Mouse (Mus musculus) adrenal gland, adult 8-10 months (tissue): ENCODE measurements around the gene Zc2hc1c. TPM values are rescaled to one million over a fixed set of nuclear protein-coding genes. Genes with fewer than 3 reads are reported as not detected.
A peak's percentile ranks its signal among the peaks of the same experiment; 100 is the strongest.
"Not testable (repeated sequence)": the region's sequence is repeated elsewhere in the genome, so short reads cannot be mapped to it uniquely, and the experiment has no call there.

Experiments used
- DNase-seq: peaks from one replicate; pipeline ENCODE4 v3.0.0; 2022
- total RNA-seq, 4 experiments: library from RNA; stranded (reverse); gene quantifications; 2 replicates each; pipeline ENCODE4 v1.2.4; 2022

Gene Zc2hc1c
- 1 to 10 TPM; 2.5 to 4.3 (median 3.4) TPM for total RNA-seq

DNA sequence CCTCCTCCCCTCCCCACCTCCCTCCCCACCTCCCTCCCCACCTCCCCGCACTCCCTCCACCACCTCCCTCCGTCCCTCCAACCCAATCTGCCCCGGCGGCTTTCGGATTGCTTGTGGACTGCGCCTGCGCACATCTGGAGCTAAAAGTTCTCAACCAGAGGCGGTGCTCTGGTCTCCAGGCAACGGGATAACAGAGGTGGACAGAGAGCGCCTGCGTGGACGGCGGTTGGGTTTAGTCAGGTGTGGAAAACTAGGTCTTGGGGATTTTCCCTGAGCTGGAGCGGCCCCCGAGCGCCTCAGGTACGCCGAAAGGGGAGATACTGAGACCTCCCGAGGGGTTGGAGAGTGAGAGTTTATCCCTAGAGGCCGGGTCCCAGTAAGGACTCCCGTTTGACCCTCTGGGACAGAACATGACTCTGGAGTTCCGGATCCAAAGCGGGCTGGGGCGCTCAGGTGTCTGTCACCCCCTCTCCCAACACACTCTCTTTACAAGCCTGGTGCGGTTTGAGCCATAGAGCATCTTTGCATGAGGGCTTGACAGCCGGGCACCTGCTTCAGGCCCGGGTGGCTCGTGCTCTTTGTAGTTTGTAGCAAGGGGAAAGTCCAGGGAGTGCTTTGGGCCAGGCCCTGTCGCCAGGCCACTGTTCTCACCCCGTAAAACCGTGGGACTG is at the start of gene Zc2hc1c:
Gene Zc2hc1c, plus strand, starts transcription at position 106 of the 671 bp plus-strand sequence.
- DNase-seq: peak; percentile 91

DNA sequence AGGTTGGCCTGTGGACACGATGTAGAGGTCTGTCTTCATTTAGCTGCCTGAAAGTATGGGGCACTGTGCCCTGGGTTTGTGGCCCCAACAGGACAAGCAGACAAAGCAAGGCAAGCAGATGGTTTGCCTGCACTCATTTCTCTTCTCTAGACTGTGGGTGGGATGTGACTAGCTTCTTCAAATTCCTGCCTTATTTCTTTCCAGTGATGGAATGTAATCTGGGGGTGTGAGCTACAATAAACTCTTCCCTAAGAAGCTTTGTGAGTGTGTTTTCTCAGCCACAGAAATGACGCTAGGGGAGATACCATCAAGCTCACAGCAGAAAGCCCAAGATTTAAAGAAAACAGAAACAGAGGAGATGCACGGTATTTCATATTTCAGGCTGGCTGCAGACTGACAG is 36.3 kb upstream of the Zc2hc1c start:
- no peak for DNase-seq

DNA sequence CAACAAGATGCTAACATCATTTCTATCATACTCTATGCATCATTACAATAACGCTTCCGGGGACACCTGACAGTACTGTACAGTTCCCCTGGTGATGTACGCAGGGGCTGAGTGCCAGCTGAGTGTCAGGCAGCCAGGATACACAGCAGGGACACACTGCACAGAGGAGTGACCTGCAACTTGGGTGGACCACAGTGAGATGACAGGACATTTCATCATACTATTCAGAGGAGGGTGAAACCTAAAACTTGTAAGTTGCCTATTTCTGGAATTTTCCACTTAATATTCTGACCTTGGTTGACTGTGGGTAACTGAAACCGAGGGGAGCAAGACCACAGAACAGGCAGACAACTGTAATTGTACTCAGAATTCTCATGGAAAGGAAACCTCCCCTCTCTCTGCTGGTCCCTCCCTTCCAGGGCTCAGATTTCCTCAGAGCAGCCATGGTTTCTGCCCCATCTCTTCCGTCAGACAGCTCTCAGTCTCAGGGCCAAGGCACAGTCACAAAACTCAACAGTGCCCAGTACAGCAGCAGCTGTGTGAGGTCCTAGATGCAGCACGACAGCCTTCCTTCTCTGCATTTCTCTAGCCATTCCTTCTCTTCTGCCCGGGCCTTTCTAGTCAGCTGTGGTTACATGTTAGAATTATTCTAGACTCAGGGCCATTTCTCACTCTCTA is 32.2 kb upstream of the Zc2hc1c start:
- no peak for DNase-seq

DNA sequence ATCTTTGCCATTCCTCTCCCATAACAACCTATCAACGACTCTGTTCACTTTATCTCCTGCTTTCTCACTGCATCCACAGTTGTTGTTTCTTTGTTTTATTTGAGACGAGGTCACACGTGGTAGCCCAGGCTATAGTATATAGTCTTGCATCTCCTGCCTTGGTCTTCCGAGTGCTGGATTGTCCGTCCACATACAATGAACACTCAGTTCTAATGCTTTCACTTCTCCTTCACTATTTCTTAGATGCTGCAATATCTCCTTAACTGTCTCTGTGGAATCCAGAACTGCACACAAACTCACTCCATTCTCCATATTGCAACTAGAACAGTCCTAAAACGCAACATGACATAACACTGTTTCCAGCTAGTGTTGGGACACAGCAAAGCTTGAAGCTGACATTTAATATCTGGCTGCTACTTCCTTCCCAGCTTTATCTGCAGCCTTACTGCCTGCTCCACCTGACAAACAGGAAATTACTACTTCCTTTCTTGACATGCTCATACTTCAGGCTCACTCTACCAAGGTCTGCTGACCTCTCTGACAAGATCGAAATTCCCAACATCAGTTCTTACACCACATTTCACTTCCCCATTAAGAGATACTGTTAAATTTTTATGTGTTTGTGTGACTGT is 31.3 kb upstream of the Zc2hc1c start:
- no peak for DNase-seq

DNA sequence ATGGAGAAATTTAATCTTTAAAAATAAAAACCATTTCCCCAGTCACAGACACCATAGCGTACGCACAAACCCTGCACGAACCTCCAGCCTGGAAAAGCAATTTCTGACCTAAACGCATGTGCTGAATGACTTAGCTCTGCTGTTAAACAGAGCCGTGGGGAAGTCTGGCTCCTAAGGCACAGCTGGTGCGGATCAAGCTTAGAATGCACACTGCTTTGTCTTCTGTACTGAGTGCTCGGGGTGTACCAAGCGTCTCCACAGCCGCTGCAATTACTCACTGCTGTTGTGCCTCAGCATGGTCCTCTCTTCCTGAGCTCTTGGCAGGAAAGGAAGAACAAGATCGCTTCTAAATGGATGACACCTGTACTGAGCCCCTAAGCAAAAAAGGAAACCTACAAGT is 25.9 kb upstream of the Zc2hc1c start:
- no peak for DNase-seq

DNA sequence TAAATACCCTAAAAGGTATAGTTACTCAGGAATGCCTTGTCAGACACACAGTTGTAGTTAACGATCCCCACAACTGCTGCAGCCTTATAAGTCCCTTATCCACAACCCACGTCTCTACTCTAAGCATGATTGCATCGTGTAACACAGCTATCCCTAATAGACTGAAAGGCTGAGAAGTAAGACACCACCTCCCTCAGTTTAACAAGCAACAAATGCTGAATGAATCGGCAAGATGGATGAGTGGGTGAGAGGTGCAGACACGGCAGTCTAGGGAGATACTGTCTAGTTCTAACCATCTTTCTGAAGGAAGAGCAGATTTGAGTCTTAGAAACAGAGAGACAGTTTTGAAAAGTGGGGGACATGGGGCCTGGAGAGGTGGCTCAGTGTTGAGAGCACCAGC is 25.2 kb upstream of the Zc2hc1c start:
- no peak for DNase-seq

DNA sequence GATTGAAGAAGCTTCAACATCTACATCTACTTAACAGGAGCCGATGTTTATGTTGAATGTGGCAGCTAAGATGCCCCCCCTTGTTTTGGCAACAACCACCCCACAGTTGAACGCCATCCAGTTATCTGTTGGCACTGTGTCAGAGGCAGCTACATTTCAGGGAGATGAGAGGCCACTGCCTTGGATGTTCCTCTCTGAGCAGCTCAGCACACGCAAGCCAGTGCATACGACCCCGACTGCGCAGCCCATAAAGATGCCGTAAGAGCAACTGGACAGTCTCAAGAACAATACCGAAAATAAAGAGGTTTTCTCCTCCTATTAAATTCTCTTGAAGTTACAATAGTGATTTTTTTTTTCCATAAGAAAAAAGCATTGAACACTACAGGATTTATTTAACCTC is 23.9 kb upstream of the Zc2hc1c start:
- DNase-seq: no peak

DNA sequence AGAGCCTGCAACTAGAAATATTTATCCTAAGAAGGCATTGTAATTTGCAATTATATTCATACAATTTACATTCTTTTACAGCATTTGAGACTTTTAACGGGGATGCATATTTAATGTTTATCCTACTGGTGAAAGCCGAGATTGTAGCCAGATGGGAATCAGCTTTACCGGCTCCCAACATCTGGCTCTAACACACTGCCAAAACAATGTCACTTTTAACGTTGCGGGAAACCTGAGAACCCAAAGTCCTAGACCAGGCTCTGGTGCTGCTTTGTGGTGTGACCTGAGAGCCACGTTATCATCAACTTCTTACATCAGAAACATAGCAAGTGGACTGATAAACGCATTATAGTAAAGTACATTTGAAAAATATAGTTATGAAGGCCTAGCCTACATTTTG is 23.5 kb upstream of the Zc2hc1c start:
- DNase-seq: no peak

DNA sequence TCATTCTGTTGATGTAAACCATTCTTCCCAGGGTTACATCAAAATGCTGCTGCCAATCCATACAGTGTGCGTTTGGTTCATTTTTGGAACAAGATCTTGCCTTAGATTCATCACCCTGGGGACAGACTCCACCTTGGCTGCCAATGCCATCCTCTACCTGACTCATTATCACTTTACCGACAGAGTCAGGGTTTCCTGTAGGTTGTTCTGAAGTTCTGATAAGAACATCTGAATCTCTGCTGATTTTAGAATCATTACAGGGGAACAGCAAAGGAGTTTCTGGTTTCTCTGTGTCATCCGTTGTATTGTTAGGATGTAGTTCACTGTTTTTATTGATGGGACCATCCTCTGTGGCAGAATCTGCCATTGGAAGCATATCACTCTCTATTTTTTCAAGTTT is 22.1 kb upstream of the Zc2hc1c start:
- DNase-seq: no peak

DNA sequence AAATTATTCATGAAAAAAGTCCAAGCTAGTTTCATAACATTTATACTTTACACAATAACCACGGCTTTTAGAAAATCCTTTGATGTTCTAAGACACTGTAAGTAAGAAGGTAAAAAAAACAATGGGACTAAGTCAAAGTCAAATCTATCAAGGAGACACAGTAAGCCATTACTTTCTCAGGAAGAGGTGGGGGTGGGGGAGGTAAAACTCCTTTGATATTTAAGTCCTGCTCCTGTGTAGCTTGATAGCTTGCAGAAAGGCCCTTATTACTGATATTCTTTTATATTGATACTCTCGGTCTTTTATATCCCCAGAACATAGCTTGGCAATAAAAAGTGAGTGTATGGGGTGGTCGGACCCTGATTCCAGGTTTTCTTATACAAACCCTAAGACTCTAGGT is 18.6 kb upstream of the Zc2hc1c start:
- DNase-seq: no peak

DNA sequence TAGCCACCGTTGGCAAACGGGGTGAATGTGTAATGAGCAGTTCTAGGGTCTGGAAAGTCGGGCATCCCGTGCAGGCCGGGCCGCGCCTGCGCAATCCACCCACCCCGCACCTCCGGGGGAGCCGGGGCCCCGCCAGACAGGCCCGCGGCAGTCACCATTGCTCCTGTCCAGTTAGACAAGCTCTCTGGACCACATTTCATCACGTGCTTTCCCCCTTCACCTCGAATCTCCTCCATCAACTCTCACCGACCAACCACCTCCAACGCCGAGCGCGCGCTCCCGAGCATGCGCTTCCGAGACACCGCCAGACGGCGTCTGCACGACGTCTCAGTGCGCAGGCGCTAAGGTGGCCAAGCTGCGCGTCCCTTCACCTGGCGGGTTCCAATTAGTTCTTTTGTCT is 18.1 kb upstream of the Zc2hc1c start, which contains the start of gene Mlh3:
Gene Mlh3, minus strand, starts transcription at position 281 of the 400 bp plus-strand sequence.
- DNase-seq: peak; percentile 76

DNA sequence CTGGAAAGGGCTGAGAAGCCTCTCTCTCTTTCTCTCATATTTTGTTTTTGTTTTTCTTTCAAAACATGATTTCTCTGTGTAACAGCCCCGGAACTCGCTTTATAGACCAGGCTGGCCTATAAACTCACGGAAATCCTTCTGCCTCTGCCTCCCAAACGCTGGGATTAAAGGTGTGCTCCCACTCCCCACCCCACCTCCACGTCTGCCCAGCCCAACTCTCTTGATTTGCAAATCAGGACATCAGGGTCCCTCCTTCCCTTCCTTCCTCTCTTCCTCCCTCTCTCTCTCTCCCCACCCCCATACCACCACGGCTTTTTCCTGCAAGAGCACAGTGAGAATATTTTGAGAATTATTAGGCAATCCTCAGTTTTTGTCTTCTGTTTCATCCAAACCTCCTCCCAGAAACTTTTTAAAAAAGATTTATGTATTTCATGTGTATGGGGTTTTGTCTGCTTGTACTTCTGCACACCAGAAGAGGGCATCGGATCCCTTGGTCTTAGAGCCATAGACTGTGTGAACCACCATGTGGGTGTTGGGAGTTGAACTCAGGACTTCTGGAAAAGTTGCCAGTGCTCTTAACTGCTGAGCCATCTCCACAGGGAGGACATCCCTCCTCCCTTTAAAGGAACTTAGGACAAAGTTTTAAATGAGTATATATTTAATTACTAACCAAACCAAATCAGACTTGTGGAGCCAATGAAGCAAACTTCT is 17.1 kb upstream of the Zc2hc1c start:
- no peak for DNase-seq

DNA sequence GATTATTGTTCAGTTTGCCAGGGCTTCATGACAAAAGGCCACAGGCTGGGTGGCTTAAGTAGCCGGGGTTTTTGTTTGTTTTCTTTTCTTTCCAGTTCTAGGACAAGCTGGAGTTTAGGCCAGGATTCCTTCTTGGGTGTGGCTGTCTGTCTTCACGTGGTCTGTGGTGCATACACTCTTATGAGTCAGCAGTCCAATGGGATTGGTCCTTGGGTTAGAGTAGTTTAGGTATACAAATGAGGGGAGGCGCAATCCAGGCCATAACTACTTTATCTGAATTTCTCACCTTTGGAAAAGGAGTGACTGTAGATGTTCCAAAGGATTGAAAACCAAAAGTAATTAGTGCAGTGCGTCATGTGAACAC is 16.6 kb upstream of the Zc2hc1c start:
- DNase-seq: no peak

DNA sequence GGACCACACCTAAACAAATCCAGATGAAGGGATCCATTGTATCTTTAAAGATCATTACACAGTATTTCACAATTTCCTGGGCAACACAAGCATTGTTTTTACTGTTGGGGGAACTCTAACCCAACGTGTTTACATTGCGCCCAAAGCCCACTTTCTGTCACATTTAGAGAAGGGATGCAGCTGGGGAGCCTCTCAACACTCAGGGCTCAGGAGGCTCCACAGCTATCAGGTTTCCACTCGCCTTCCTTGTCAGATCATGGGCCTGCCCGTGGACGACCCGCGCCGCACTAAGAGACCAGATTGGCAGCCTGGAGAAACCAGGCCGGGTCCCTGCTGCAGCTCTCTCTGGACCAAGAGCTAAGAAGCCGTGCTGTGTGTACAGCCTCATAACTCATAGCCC is 14.9 kb upstream of the Zc2hc1c start:
- no peak for DNase-seq

DNA sequence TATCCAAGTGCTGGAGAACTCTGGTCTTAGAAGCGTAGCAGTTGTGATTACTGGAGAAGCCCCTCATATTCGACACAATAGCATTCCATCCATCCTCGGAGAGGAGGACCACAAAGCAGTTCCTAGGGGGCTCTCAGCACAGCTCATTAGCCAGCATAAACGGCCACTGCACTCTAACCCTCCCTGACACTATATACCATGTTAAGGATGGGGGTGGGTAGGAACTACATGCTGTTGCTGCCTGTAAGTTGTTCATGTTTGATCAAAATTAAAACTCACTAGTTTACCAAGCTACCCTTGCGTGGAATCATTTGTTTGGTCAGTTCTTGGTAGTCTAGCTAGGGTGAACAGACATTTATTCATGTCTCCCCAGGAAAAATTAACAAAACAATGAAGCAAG is 12.1 kb upstream of the Zc2hc1c start:
- DNase-seq: no peak

DNA sequence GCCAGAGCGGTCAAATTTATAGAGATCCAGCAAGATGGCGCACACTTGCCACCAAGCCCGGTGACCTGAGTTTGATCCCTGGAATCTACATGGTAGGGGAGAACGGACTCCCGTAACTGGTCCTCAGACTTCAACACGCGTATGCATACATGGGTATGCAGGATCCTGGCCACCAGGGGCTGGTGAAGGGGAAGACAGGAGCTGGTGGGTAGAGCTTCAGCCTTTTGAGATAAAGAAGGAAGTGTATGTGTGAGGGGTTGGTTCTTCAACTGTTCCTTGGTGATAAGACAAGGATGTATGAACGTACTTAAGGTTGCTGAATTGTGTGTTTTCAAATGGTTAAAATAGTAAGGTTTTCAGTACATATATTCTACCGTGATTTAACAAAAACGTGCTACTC is 9.5 kb upstream of the Zc2hc1c start:
- no peak for DNase-seq

DNA sequence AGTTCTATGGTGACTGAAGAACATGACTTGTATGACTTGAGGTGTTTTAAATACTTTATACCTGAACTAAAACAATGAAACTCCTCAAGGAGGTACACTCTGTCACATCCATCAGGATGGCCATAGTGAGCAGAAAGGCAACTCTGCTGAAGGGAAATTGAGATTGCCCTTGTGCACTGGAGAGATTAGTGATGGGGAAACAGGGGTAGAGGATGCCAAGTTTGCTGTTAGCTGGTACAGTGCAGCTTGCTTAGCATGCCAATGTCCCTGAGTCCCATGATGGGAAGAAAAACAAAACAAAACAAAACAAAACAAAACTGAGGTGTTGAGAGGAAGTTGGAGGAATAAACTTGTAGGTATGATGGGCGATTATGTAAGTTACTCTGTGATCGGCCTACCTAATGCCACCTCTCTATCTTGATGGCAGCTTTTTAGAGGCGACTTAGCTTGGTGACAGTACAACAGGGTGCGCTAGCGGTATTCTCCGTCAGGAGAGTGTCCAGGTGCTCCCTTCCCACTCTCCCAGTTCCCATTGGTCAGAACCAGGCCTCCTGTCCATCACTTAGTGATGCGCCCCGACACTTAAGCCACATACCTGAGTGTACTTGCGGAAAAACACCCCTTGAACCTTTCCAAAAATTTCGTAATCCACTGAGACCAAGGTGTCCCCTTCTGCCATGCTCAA is 8.9 kb upstream of the Zc2hc1c start:
- DNase-seq: no peak

DNA sequence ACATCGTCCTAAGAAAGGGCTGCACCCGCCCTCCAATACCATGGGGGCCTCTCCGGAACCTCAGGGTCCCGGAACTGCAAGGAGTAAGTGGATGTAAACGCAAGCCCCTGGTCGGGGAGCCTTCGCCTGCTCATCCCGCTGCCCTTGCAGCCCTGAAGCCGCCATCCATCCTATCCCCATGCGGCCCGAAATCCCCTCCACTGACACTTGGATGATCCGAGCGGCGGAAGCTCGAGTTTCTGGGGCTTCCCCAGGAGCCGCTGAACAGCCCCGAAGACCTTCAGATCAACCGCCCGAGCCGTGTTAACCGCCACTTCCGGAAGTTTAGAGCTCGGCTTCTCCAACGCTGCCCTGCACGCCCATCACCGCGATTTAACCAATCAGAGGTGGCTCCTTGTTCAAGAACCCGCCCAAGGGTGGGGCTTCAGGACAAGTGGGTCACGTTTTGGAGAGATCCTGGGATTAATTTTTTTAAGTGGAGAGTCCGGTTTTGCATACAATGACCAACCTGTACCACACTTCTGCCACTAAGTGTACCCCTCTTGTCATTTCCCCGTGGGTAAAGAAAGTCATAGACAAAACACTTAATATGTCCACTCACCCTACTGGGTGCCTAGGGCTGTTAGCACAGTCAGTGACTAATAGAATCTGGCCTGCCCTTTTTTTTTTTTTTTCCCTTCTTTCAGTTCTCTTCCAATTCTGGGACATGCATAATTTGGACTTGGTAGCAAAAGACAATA is 8.1 kb upstream of the Zc2hc1c start:
- peak; percentile 98 for DNase-seq

DNA sequence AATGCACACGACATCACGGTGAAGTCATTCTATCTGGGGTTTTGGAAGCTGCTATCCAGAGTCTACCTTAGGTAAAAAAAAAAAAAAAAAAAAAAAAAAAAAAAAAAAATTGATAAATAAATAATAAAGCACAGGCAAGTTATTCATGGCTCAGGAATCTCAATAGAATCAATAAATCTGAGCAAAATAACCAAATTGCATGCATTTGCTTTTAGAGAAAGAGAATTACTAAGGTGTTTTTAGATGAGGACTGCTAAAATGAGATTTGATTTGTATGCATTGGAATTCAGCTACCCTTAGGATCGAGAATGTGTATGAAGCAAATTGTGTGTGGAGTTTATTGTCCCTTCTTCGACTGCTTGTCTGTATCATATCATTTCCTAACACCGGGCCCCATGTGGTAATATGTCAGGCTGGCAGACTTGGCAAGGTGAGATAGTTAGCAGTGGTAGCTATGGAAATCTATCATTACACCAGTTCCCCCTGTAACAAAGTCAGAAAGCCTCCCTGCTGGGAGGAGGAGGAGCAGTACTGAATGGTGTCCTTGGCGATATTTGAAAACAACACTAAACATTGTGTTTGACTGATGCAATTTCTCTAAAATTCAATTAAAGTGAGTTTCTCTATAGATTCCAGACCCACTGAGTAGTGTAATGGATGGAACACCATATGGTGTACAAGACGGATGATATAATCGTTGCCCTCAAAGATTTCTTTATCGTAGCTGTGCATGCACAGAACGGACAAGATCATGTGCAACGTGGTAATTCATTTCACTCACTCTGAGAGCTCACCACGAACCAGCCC is 7.3 kb upstream of the Zc2hc1c start:
- no peak for DNase-seq

DNA sequence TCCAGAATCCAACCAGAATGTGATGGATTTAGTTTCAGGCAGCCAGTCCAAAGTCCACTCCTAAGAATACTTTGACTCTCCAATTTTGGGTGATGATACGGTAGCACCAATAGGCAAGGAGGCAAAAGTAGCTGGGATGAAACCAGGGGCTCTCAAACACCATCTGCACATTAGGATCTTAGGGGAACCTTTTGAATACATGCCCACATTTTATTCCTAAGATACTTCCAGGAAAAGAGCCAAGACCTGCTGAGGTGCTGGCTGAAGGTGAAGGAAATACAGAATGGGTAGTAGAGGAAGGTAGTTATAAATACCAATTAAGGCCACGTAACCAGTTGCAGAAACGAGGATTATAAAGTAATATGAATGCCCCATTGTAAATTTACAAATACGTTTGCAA is 6.6 kb upstream of the Zc2hc1c start:
- not testable (repeated sequence) for DNase-seq

DNA sequence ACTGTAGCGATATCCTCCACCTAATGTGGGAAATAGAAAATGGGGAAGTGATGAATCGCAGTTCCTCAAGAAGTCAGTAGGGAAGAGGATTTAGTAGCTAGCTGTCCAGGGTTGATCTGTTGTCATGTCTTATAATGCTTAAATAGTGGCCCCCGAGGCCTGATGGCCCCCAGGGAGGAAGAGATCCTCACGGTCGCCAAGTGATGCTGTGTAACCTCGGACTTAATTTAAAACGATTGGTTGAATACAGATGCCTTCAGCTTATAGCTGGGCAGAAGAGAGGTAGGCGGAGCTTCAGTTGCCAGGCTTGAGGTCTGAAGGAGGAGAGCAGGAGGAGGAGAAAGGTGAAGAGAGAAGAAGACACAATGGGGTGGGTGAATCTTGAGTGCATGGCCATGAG is 4.1 kb upstream of the Zc2hc1c start:
- DNase-seq: no peak
